Mouse (Mus musculus) thymus, postnatal 0 days (tissue): Measurements from ENCODE around the gene Cnmd. TPM values are rescaled to one million over a fixed set of nuclear protein-coding genes. Genes with fewer than 3 reads are reported as not detected.

Source experiments
- DNase-seq: peaks from one replicate; pipeline ENCODE4 v3.0.0-alpha.2; 2015; ENCODE audit warnings: low spot score
- polyA plus RNA-seq: library from polyadenylated mRNA; unstranded; fragments of >200 nt; fragmentation: Nextera tagmentation; extraction: Ambion mirVana; gene quantifications from 2 replicates; pipeline ENCODE4 v1.2.1, GENCODE M21; 2015

Cnmd gene
- polyA plus RNA-seq, result 11.1 and 13.5 TPM in 2 replicates

DNA sequence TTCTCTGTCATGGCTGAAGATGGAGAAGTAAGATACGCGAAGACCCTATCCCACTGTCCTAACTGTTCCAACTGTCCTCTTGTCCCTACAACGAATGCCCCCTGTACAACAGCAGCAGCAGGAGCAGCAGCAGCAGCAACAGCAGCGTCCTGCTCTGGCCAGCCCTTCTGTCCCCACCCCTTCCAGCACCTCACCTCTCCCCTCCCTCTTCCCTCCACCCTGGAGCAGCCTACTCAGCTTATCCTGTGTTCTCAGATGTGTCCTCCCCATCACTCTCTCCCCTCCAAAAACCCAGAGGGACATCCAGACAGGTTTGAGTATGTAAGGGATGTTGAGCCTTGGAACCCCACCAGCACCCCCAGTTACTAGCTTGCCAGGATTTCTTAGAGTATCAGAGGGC, at the start of gene Cnmd:
TSS of gene Cnmd (minus strand) at position 170 of the 400 bp plus-strand sequence.
- no peak for DNase-seq

DNA sequence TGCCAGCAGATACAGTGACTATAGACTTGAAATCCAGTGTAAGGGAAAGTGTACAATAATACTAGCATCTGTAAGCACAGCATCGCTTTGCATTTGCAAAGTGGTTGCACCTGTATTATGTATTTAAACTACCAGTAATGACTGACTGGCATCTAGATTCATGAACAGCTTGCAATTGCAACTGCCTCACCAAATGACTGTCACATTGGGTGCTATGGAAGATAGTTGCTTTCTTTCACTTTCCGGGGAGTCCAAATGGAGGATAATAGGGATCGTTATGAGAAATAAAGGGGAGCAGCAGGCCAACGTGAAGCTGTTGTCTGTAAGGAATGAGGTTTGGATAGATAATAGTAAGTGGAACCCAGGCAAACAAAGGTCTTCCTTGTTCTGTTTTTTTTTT, 49.3 kb upstream of the Cnmd start:
- DNase-seq, result no peak

DNA sequence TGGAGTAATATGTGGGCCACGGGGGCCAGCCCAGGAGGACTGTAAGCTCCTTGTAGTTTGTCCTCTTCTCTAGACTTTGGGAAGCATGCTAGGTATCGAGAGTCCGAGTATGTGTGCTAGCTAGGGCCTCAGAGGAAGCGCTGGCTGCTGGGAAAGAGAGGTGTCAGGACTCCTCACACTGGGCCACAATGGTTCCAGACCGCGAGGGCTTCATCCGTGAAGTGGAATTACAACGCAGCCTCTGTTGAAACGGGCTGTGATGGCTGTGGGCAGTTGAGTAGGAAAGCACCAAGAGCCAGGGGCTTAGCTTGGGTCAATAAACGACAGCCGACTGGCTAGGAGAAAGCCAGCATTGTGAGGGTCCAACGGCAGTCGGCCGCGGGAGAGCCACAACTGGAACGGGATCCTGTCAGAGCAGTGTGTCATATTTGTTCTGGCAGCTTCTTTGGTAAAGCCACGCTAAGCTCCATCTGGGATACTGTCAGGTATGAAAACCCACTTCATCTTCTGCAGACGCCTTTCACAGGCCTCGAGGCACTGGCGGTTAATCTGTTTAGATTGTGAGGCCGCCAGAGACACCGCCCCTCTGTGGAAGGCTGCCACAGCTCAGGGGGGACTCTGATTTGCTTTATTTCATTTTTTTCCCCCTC, 41.7 kb upstream of the Cnmd start:
- DNase-seq, result no peak

DNA sequence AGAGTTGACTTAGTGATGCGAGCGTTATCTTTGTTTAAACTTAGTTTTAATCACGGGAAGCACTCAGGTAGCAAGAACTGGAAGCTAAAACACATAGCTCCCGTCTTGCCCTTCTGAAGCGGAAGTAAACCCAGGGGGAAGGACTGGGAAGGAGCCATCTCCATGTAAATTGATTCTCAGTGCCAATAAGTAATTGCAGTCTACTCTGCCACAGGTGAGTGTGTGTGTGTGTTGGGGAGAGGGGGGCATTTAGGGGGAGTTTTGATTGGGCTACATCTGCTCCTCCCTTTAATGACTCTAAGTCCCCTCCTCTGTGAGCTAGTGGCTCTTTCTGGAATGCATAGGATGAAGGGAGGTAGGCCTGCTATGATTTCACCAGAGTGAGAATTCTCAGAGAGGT, 39.6 kb upstream of the Cnmd start:
- DNase-seq, result no peak

DNA sequence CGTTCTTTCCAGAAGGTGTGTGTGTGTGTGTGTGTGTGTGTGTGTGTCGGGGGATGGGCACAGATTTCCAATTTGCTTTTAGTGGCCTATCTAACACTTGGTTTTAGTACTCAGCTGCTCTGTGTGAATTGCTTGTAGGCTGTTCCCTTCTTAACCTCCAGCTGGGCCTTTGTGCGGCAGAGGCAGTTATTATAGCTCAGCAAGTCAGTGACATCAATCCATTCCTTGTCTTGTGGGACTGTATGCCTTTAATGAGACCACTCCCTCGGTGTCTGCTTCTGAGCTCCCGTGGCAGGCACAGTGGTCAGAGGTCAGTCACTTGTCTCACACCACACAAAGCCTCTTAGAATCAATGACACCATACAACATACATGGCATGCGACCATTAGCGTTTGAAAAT, 39.1 kb upstream of the Cnmd start:
- no peak for DNase-seq

DNA sequence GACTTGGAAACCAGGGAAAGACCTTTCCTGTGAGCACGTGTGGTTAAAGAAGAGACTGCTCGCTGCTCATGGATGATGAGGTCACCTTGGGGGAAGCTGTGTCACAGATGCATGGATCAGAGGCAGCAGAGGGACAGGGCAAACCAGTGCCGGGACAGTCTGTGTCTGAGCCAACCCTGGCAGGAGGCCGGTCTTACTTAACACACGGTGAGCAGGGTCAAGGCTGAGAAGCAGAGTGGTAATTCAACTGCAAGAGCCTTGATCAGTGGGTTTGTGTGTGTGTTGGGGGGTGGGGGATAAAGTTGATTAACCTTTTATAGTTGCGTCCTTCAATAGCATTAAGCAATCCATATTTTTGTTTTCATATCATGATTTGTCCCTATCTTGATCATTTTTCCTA, 37.4 kb upstream of the Cnmd start:
- DNase-seq, result no peak

DNA sequence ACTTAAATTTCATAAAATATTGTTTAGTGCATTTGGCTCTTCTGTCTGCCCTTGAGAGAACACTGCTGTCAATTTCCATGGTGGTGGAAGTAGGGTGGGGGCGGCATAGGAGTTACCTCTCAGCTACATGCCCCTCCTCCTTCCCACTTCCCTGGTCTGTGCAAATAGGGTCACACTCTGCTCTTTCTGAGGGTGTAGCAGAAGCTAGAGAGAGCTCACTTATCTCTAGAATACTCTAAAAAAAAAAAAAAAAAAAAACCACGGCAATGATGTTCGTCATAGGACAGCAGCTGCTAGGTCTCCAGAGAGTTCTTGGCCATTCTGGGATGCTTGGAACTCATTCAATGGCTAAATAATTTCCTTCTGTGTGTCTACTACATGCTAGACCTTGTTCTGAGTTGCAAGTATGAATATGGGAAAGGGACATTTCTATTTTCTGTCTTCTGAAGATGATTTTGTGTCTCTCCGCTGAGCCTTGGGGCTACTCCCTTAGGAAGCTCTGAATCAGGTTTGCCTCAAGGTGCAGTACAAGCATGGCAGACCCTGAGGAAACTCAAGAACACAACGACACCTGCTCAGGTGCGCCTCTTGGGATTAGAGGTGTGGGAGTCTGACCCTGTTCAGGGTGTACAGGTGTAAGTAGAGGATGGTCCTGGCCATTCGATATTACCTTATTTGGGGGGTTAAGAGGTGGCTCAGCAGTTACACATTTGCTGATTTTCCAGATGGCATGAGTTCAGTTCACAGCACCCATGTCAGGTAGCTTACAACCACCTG, 28.3 kb upstream of the Cnmd start:
- no peak for DNase-seq

DNA sequence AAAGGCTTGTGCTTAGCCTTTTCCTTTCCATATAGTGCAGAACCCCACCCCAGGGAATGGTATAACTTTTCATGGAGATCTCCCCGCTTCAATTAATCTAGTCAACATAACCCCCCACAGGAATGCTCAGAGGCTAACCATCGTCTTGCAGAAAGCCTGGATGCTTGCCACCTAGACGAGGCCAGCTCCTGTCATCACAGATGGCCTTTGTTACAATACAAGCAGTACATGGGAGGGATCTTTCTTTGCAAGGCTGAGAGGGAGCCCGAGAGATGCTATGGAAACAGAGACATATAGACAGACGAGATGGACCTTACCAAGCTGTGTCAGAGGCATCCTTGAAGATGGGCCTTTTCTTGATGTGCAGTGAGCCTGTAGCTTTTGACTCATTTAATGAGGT, 18.7 kb upstream of the Cnmd start:
- DNase-seq, result no peak

DNA sequence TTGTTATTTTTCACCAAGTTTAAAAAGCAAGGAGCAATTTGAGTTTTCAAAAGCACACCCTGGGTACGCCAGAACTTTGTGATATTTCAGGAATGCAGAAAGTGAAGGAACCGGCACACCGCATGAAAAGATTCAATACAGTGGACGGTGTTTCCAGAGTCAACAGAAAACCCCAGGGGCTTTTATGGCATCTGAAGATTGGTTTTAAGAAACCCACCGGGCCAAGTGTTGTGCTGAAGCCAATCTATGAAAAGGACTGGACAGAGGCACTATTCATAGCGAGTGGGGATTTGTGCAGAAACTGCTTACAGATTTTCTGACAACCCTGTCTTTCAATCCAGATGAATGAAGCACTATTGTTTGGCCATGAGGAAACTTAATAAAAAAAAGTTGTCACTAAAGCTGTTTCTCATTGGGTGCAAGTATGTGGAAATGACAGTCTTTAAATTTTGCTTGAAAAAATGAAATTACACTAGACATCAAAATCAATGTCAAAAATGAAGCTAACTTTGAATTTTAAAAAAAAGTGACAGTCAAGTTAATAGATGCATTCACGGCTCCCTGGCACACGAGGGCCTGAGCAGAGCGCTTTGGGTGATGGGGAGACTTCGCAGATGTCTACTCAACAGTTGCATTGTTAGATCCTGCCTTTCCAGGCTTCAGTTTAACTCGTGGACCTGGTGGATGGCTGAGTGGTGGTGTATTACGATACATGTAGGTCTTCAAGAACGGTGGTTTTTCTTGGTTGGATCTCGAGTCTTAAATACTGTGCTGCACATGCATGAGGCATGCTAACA, 16.1 kb upstream of the Cnmd start:
- DNase-seq, result no peak

DNA sequence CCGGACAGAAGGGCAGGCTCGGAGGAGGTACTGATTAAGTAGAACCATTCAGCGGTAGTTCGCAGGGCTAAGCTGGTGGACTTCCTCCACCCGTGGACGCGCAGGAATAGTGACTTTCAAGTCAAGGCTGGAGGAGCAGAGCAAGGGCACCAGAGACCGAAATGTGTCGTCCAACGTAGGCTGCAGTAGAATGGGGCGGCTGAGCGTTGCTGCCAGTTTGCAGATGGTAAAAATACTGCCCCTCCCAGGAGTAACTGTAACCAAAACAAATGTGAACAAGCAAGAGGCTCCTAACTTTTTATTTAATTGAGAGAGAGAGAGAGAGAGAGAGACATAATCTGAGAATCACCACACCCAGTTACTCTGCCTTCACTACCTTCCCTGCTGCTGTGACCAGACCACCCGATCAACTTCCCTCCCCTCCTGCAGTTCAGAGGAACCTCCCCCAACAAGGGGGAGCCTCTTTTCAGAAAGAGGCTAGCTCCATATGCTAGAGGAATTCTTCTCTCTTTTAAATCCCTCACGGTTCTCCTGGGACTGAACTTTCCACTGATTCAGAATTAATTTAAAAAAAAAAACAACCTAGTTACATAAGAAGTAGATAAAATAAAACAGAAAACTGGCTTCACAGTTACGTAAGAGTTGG, 15.3 kb upstream of the Cnmd start:
- DNase-seq, result no peak

DNA sequence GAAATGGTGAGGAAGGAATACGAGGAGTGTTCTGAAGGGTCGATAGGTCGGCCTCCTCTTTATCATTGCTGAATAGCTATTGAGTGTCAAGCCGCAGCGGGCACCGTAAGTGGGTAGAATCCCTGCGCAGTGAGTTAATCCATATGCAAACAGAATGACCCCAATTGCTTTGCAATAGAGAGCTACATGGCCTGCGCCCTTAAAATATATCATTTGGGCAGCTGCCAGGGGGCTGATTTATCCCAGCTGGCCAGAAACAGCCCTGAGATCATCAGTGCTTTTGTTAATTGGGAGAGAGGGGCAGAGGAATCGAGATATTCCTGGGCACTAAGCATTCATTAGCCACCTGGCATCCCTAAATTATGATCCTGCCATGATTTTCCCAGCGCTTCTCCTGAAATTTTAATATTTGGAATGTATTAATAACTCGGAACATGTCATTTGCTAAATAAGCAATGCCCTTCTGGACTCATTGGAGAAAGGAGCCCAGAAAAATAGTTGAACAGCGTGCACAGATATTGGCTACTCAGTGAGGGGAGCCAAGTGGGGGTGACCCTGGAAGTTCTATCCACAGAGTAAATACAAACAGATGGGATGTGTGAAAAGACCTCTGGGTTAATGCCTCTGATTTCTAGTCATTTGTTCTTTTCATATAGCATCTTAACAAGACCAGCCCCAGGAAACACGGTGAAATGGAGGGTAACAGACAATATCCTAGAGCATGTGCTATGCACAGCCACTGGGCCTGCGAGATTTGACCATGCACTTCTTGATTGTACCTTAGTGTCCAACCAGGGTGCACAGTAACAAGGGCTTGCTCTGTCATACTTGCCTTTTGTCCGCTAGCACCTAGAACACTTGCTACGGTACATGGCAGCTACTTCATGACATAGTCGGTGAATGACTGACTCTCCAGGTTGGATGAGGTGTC, 11.4 kb upstream of the Cnmd start:
- no peak for DNase-seq

DNA sequence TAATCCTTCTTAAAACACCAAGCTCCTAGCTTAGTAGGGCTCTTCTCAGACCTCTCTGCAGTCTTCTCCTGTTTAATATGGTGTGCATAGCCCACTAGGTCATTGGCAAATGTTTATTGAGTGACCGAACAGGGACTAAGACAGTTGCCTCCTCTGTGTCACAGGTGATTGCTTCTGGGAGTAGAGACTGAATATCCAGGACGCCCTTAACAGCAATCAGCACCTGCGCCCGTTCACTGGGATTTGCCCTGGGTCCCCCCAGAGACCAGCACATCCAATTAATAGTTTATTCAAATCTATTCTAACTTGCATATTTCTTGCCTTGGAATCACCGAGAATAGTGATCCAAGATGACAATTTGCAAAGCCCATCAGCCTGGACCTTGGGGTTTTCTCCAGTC, 10.6 kb upstream of the Cnmd start:
- DNase-seq, result no peak

DNA sequence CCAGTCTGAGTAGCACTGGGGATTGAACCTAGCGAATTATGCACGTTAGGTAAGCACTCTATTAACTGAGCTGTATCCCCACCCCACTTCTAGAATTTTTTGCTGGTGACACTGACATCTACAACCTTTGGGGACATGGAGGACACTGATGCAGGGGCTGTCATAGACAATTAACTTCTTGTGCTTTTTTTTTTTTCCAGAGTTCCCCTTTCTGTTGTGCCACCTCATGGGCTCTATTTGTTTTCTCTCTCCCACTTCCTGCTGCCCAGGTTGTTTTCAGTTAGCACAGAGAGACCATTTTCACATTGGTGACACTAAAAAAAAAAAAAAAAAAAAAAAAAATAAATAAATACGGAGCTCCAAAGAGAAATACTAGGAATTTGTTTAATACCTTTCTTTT, 9.0 kb upstream of the Cnmd start:
- DNase-seq, result no peak

DNA sequence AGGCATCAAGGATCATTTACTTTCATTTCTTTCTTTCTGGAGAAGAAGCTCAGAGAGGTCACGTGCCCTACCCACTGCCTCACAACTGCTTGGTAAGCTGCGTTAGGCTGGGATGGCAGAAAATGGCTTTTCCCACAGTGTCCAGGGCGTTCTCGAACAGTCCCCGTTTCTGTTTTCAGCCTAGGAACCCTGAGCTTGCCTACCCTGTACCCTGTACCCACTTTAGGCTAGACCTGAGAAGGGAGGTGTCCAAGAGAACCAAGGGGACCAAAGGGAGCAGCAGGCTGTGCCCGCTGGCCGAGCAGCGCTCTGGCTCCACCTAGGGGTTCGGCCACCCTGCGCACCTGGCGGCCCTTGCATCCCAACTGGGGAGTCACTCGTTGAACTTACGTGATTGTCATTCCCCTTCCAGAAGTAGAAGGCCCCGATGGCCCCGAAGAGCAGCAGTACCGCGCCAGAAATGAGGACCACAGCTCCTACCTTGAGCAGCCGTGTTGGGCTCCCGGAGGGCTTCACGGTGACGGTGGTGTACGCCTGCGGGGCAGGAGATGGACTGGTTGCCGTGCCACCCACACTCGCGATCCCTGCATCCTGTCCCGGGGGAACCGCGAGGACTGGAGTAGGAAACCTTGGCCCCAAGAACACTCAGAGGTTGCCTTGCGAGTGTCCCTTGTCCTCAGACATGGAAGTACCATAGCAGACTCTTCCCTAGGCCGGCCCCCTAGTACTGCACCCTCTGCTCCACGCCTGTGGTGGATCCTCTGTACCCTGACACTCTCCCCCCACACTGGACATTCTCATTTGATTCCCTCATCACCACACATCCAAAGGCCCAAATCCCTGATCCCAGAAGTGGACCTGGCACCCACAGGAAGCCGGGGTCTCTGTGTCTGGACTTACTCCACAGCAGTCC, 709 bp downstream of the Cnmd start:
- peak; percentile 62 for DNase-seq

DNA sequence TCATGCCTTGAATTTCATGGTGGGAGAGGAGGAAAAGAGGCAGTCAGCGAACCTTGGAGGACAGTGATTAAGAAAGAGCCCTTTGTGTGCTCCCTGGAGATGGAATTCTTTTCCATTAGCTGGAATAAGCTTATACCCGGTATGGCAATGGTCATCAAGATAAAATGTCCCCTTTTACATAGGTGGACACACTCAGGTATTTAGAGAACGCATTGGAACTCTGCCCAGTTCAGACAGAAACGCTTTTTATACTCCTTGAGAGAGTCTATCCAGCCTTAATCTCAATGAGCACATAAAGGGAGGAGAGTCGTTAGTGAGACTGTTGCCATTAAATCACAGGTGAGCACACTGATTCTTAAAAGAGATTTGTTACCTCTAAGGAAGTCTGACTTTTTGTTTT, 1.5 kb downstream of the Cnmd start:
- no peak for DNase-seq

DNA sequence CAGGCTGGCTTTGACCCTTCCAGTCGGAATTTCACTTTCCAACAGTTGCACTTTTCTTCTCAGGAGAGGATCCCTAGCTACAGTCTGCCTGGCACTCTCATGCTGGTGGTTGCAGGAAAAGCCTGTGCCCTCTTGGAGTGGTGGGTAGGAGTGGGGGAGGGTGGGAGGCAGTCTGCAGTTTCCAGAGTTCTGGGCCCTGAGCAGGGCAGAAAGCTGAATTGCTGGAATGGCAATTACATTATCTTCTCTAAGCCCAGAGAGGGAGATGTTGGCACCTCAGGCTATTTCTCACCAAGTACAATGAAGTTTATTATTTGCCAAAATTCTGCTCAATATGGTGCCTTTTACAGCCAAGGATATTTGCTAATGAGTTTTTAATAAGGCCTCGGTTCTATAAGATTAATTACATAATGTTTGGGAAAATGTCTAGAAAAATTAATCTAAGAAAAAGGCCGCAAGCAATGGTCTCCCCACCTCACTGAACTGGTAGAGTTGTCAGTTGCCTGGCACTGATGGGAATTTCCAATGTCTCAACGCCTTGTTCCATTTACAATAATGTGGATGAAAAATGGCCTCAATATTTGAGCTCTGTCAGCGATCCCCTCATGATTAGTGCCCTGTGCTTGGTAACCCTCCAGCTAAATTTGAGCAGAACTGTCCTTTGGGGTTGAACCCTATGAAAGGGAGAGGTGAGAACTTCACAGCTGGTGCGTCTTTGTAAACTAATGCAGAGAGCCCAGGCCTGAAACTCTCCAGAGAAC, 3.0 kb downstream of the Cnmd start:
- no peak for DNase-seq

DNA sequence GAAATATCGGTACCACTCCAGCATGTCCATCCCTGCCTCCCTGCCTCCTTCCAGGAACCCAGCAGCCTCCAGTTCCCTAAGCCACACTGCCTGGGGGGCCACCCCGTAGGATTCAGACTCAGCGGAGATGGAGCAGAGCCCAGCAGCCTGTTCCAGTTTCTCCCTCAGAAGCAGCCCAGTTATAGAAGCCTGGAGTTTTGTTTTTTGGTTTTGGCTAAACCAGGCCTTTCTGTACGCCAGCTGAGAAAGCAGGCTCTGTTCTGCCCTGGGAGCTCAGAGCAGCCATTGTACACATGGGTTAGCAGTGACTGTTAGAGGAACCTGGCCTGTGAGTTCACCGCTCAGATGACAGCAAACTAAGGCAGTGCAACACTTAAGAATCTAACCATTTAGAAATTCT, 3.7 kb downstream of the Cnmd start:
- DNase-seq, result no peak

DNA sequence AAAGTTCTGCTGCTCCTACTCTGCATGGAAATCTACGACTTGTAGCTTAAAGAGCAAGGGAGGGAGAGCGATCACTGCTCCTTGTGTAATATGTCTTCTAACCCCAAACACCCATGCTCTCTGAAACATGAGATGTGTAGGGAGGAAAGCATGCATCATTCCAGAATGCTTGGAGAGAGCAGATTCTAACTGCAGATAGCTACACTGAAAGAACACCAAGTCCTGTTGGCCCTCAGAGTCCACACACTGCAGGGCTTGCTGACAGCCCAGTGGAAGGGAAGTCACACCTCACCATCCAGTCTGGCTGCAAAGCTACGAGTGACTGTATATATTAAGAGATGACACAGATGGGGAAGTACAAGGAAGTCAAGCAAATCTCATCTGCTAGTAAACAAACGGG, 9.3 kb downstream of the Cnmd start:
- DNase-seq, result no peak

DNA sequence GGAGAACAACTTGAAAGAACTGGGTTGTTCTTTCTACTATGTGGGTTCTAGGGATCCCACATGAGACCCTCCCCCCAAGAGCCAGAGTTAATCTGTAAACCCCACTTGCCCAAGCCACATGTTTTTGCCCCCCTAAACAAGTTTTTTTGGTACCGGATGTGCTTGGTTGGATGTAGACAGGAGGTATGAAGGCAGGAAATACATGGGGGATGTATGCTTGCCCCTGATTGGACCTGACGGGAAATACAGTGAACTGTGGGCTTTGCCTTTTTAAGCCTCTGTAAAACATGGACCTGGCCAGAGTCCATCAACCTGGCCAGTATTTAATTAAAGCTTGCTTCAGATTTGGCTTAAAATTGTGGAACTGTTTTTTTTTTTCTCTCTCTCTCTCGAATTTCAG, 12.3 kb downstream of the Cnmd start:
- no peak for DNase-seq
